Mouse (Mus musculus): ENCODE data around the gene Ank2.

The Ank2 gene

DNA sequence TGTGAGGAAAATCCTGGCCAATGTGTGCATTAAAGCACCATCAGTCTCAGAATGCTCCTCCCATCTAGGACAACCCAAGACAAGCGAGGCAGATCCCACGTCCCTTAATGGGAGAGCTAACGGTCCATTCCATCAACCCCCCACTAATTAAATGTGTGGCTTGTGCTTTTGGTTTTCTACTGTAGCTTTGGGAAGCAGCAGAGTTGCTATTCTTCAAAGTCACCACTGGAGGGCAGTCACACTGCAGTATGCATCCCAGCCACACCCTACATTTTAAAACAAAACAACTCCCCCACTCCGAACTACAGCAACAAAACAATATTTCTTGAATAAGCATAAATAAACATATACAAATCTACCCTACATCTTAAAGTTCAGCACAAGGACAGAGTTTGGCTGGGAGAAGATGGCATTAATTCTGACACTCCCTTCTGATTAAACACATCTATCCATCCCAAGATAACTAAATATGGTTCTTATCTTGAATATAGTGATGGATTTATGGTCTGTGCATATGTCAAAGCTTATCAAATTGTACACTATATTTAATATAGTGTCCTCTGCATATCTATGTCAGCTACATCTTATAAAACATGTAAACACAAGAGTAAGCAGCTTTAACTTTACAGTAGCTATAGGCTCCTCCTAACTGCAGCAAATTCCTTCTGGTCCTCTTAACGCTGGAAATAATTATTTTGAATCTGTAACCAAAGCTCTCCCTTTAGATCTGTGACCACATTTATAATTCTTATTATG lies 315.0 kb downstream of the Ank2 start:
- DNase-seq (ENCODE audit: inconsistent ontology term), result peak; percentile 32

DNA sequence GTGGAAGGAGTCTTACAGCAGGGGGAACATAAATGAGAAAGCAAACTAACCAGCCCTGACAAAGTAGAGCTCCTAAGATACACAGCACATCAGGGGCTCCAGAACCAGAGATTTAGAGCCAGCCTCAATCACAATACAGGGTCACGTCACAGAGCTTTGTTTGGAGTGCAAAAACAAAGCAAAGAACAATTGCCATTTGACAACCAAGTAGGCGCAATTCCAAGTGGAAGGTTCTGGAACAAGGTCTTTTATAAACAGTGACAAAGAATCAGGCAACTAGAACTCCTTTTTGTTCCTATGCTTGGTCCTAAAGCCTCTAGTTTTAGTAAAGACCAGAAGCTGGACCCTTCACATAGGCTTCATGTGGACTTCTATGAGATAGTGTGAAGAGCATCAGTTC lies 326.5 kb downstream of the Ank2 start:
- DNase-seq (ENCODE audit: inconsistent ontology term), result no peak

DNA sequence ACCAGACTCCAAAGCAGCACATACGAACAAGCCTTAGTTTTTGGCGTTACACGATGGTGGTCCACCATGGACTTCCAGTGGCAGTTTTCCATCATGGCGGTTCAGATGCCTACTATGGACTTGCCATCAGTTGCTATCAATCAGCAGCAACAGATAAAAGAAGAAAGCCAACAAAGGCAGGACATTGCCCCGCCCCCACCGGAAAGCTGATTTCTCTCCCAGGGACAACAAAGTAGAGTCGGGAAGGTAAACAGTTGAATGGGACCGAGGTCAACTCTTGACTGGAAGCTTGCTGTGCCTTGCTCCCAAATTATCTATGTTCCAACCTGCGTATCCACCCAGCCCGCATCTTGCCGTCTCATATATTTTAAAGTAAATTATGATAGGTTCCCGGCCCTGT lies 328.9 kb downstream of the Ank2 start:
- DNase-seq (ENCODE audit: inconsistent ontology term), result no peak

DNA sequence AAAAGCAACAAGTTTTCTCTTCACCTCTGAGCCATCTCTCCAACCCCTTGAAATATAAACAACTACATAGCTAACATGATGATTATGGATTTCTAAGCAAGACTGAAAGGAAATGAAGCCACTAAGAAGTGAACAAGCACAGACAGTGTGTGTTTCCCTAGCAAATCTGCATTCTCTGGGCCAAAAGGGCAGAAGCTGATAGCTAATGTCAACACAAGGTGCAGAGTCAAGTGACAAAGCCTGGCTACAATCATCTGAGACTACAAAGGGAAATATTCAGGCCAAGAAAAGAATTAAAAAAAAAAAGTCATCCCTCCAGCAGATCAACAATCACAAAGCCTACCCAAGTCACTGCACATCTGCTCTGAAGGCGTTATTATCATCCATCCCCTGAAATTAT lies 330.0 kb downstream of the Ank2 start:
- no peak for DNase-seq (ENCODE audit: inconsistent ontology term)

DNA sequence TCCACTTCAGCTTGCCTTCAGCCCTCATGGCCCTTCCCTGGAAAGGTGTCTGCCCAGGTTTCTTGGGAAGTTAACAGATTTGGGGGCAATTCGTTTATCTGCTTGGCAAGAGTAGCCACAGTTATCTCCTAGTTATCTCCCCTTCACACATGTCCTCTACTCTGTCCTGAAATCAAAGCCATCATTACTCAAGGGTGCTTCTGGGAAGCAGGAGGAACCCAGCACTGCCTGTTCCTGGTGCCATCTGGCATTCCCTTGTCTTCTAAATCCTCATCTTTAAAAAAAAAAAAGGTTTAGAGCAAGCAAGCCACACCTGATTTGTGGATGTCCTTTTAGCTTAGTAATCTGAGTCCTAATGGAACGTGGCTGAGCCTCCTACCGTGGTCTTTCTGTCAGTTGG lies 335.4 kb downstream of the Ank2 start:
- DNase-seq (ENCODE audit: inconsistent ontology term), result no peak

DNA sequence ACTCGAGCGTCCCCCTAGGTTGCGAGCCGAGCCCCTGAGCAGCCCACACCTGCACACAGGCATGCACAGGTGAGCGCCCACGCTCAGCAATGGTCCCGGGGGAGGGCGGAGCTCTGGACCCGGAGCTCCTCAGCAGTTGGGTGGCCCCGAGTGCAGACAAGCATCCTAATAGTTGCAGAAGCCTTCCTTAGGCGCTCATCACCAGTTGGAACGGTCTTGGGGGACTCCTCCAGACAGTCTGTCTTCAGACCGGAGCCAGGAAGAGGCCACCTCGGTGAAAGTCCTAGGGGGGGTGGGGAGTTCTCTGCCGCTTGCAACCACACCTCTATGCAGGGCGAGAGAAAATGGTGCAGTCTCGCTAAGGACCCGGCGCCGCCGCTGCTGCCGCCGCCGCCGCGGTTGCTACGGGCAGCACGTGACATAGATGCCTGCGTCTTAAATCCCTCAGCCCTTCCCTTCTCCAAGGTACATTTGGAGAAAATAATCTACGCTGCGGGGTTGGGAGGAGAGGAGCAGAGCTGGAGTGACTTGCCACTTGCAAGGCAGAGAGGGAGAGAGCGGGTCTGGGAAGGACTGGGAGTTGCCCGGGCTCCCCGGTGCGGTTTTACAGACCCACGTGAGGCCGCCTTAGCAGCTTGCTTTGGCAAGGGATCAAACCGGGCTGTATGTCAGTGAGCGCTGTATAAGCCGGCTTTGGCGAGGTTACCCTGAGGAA lies 337.0 kb downstream of the Ank2 start:
- peak; percentile 73 for DNase-seq (ENCODE audit: inconsistent ontology term)

DNA sequence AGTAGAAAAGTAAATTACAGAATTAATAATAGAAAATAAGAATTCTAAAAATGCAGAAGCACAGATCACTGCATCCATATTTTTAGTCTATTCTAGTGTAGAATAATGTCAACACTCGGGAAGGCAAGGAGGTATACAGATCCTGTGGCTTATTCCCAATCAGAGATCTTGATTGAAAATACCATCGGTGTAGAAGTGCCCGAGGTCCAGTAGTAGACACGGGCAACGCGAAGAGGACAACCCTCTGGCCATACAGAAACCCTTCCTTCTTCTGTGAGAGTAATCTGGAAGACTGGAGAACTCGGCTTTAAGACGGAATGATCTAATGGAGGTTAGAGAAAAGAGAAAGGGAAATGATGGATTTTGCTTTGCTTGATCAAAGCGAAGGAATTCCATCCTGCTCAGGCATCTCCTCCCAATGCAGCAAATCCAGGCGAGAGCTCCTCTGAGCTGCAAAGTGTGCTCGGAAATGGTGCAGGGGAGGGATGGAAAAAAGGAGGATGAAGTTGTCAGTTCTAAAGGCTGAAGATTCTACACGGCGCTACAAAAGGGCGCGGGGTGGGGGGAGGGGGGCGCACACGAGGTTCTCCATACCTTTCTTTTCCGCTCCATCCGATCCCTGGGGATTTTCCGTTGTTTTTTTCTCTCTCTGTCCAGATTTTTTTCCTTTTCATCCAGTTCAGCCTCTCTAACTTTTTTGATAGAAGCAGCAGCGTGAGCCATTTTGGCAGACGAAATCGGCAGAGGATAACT lies 337.9 kb downstream of the Ank2 start:
- peak; percentile 49 for DNase-seq (ENCODE audit: inconsistent ontology term)

DNA sequence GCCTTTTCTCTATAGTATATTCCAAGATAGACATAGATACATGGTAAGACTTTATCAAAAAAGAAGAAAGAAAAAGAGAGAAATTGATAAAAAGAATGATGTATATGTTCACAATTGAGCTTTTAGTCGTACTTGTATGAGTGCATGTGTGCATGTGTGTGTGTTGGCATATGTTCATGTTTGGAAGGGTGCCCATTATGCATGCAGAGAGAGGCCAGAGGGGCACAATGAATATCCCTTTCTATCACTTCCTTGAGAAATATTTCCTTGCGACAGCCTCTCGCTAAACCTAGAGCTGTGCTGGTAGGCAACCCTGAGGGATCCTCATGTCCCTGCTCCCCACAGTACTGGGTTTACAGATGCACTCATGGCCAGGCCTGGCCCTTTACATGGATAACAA lies 341.4 kb downstream of the Ank2 start:
- no peak for DNase-seq (ENCODE audit: inconsistent ontology term)

DNA sequence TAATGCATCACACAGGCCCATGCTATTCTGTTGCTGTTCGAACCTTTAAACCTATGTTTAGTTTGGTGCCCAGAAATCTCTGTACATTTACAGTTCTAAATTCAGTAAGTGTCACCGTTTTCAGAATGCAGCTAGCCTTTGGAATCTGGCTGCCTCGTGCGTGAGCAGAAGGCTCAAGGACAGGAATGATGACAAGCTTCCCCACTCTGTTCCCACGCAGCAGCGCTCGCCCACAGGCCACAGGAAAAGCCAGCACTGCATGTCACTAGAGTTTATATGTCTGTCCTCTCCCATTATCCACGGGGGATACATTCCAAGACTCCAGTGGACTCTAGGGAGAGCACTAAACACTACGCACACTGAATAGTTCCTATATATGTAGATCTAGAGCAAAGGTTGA lies 343.1 kb downstream of the Ank2 start:
- no peak for DNase-seq (ENCODE audit: inconsistent ontology term)

DNA sequence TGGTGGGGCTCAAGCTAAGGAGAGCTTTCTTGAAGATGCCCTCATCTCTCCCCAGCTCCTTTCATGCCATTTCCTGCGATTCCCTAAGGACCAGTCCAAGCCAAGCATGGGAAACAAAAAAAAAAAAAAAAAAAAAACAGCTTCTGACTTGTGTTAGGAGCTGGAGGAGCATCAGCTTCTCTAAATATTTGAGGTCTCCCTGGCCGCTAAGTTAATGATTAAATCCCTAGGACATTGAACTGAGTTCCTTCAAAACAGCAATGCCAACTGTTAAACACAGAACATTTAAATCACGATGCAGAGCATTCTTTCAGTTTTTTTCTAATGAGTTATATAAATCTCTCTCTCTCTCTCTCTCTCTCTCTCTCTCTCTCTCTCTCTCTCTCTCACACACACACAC lies 345.3 kb downstream of the Ank2 start:
- DNase-seq (ENCODE audit: inconsistent ontology term), result peak; percentile 37

DNA sequence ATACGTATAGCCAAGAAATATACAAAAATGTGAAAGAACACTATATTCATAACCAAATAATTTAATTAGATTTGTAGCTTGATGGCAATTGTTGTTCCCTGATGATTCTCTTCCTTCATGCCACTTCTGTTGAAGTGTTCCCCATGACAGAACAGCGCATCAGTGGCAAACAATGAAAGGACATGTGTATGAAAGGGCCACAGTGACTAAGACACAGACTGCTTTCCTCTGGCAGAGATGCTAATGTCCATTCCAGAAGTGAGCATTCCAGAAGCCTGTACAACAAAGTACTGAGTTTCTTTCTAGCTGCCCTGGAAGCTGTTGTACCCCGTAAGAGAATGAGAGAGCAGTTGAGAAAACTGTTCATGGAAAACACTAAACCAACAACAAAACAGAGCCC lies 345.7 kb downstream of the Ank2 start:
- DNase-seq (ENCODE audit: inconsistent ontology term), result peak; percentile 80

DNA sequence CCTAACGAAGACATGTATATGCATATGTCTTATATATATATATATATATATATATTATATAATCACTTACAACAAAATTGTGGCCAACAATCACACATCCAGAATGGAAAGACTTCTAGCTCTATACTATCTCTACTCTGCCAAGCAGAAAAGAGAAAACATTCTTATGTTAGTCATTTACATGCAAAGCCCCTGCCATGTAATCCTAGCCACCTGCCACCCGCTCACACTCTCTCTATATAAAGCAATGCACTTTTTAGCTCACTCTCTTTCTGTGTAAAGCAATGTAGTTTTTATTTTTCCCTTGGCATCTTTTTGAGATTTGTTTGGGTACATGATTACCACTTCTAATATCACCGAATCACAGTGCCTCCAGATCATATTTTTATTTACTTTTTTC lies 350.5 kb downstream of the Ank2 start:
- DNase-seq (ENCODE audit: inconsistent ontology term), result no peak

DNA sequence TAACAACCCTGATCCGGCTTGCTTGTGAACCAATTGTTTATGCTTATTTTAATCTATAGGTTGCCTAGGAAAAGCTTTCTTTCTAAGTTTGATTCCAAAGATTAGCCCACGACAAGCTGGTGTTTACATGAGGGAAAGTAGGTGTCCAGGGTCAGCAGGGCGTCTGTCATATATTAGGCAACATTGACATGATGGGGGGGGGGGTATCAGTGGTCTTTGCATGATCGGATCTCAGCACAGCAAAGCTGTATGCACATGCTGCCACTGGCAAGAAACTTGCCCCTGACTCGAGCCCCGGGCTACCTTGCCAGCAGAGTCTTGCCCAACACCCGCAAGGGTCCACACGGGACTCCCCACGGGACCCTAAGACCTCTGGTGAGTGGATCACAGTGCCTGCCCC lies 358.6 kb downstream of the Ank2 start:
- DNase-seq (ENCODE audit: inconsistent ontology term), result no peak

DNA sequence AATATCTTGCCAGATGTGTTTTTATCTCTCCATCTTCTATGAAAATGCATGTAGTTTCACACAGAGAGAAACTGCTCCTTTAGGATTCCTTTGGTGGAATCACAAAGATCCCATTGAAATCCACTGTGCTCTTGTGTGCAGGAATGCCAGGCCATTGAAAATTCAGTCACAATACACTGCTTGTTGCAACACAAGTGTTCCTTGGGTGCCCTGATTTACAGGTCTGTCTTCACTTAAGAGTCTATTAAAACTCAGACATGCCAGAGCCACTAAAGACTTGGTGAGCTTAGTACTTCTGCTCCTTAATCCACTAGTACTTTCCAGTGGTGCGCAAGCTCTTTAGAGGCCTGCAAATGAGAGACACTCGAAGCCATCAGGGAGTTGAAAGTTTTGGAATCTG lies 359.5 kb downstream of the Ank2 start:
- DNase-seq (ENCODE audit: inconsistent ontology term), result no peak

DNA sequence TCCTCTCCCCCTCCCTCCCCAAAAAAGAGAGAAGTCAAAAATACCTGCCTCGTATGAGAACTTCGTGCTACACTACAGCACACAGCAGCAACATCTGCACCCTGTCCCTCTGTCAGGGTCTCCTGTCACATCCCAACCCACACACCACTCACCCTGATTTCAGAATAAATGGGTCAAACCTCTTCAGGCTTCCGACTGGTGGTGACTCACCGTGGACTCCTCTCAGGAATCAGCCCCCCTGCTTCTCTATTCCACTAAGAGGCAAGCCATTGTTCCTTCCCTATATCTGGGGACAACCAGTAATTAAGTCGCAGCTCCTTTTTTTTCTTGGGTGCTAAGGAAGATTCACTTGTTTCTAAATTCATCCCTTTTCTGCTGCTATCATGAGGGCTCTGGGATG lies 361.6 kb downstream of the Ank2 start:
- DNase-seq (ENCODE audit: inconsistent ontology term), result peak; percentile 80

DNA sequence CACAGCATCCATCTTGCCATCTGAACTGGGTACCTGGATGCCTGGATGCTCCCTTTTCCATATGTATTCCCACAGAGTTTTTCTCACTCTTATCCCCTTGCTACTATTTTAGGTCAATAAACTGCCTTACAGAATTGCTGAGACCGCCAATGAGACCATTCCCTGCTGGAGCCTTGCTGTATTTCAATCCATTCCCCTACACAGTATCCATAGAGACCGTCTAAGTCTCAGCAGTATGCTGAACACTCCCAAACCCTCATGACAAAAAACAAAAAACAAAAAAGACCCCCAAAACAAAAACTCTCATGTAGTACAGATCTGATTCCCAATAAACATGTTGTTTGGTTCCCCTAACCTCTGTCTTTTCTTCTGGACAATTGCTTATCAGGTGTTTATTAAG lies 365.1 kb downstream of the Ank2 start:
- DNase-seq (ENCODE audit: inconsistent ontology term), result no peak

DNA sequence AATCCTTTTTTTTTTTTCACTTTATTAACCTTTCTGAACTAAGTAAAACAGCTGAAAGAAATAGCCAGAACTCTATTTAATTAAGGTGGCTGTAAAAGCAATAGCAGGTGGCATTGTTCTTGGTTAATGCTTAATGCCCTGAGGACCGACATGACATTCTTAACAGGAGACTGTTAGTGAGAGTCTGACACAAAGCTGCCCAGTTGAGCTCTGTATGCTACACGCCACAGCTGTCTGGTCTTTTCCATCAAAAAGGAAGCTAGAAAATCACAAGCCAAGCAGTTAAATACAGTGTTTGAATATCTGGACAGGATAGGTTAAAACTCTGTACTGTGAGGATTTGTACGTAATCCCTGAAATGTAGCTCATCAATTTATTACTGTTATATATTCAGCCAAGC lies 368.1 kb downstream of the Ank2 start:
- DNase-seq (ENCODE audit: inconsistent ontology term), result no peak

DNA sequence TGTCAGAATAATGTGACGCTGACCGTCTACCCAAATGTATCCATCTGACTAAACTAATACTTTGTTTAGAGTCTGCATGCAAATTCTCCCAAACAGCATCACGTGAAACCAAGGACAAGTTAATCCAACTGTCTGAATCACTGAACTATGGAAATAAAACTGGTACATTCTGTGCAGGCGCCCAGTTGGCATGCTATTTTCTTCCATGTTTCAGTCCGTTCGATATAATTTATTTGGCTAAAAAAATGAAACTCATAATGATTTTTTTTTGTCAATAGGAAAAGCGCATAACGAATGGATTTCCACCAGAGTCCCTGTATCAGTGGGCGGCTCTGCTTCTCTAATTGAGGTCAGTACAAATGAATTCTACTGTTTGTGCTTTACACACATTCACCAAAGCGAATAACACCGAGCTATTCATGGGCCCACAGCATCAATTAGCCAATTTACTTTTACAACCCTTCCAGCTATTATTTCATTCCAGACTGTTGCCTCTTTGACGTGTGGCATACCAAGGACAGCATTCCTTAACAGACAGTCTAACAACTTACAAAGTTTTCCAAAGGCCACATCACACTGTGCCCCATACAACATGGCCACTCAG lies 368.9 kb downstream of the Ank2 start:
- DNase-seq (ENCODE audit: inconsistent ontology term), result peak; percentile 92

DNA sequence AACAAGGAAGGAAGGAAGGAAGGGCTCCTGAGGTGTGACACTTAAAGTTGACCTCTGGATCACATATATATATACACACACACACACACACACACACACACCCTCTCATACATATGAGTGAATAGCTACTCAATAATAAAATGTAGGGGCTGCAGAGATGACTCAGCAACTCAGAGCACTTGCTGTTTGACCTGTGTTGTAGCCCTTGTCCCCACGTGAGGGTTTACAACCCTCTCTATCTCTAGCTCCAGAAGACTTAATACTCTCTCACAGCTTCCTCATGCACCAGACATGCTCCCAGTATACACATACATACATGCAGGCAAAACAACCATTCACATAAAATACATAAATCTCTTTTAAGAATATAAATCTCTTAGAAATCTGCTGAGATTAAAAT lies 369.4 kb downstream of the Ank2 start:
- DNase-seq (ENCODE audit: inconsistent ontology term), result no peak

DNA sequence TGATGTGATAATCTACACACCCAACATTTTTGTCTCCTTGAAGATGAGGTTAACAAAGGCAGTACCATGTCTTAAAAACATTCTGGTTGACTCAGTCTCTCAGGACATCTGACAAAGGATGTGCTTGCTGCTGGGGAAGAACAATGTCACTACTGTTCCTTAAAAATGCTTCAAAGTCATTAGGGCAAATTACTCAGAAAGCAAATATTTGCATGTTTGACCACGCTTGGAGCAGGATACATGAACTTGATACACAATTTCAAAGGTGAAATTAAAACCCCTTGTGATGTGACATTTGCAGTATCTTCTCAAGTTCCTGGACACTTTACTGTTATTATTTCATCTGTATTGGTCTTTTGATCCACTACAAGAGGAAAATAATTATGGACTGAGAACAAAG lies 371.5 kb downstream of the Ank2 start:
- peak; percentile 84 for DNase-seq (ENCODE audit: inconsistent ontology term)

DNA sequence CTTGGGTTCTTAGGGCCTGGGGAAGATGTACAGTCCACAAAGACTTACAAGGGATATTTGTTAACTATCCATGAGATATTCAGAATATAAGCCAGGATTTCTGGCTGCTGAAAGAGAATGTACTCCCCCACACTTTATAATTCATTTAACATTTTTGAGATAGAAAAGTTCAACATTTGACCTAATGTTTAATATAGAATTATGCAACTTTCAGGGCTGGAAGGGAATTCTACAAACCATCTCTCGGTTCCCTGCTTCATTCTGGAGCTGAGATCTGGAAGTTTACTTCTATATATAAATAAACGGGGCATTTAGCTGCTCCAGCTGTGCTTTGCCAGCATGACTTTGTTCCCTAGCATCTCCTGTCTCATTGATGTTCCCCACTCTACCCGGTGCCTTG lies 372.9 kb downstream of the Ank2 start:
- DNase-seq (ENCODE audit: inconsistent ontology term), result no peak

DNA sequence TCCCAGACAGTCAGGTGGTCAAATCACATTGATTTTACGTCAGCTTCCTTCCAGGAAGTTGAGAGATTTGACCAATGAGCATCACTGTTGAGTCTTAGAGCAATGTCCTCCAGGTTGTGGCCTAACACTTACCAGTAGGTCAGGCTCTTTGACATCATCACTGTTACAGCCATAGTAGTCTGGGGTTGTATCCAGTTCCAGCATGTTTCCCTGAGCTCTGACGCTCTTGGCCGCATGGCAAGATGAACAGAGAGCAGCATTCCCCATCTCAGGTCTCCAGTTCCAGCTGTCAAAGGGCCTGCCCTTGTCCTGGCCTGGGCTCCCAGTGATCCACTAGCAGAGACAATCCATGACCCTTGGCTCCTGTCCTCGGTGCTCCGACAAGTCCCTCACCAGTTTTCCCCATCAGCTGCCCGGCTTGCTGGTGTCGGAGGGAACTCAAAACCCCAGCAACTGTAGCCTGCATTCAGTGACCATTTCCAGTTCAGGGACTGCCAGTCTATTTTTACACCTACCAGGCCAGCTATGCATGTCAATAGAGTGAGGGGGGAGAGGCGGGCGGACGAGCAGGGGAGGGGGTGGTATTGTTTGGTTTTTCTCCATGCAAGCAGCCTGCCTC lies 374.7 kb downstream of the Ank2 start:
- DNase-seq (ENCODE audit: inconsistent ontology term), result peak; percentile 45
